Mouse (Mus musculus): ENCODE measurements at regions not wholly inside any gene's neighbourhood (a gene's known extent, or its start where the extent isn't known, plus 50 kb on each side); places are given as distances from the start of the nearest gene placed in this dataset.

GRCm38 (mm10) chr7:125234911-125235310 lies 209.6 kb upstream of the Kdm8 start:
- Histone ChIP-seq H3K27ac (no peak overlapping the region), H3K36me3 (no peaks in the 10 kb centered on the region), H3K9ac (no peak overlapping the region), H3K4me3 (replicated peaks) (no peak overlapping the region), H3K27me3 (no peaks in the 10 kb centered on the region), H3K4me1 (replicated peaks) (no peaks in the 10 kb centered on the region), H3K4me2 (no peak overlapping the region), H3K9me3 (replicated peaks) (no peaks in the 10 kb centered on the region)
- ATAC-seq (ENCODE audit: low read depth) (no peak), DNase-seq (no peak)
- 59% methylated on average over 7 of the region's 7 CpGs for WGBS (ENCODE audit: insufficient replicate concordance)

GRCm38 (mm10) chr7:125237026-125237425 lies 207.4 kb upstream of the Kdm8 start:
- H3K27ac ChIP-seq, result no peak overlapping the region
- WGBS (ENCODE audit: insufficient replicate concordance), result 51% methylated on average over 3 of the region's 3 CpGs
- H3K4me1 ChIP-seq (replicated peaks), result no peaks in the 10 kb centered on the region
- ATAC-seq (ENCODE audit: low read depth), result no peak
- H3K4me3 ChIP-seq (replicated peaks), result no peak overlapping the region
- no peaks in the 10 kb centered on the region for H3K27me3 ChIP-seq
- no peaks in the 10 kb centered on the region; the same call in 1 of the 2 replicates for H3K9me3 ChIP-seq (replicated peaks)
- H3K4me2 ChIP-seq, result no peak overlapping the region
- no peak overlapping the region for H3K9ac ChIP-seq
- no peak for DNase-seq
- H3K36me3 ChIP-seq, result no peaks in the 10 kb centered on the region

GRCm38 (mm10) chr7:125243021-125243420 lies 201.5 kb upstream of the Kdm8 start:
- H3K27ac ChIP-seq, result no peak overlapping the region
- no peak for ATAC-seq (ENCODE audit: low read depth)
- DNase-seq, result no peak
- no peaks in the 10 kb centered on the region for H3K27me3 ChIP-seq
- H3K9ac ChIP-seq, result no peak overlapping the region
- H3K36me3 ChIP-seq, result no peaks in the 10 kb centered on the region
- H3K4me2 ChIP-seq, result no peak overlapping the region
- H3K4me1 ChIP-seq (replicated peaks), result no peaks in the 10 kb centered on the region
- WGBS (ENCODE audit: insufficient replicate concordance), result 52% methylated on average over 3 of the region's 3 CpGs
- no peak overlapping the region for H3K4me3 ChIP-seq (replicated peaks)
- H3K9me3 ChIP-seq (replicated peaks), result no peaks in the 10 kb centered on the region; the same call in 1 of the 2 replicates

GRCm38 (mm10) chr7:125248386-125248785 lies 196.1 kb upstream of the Kdm8 start:
- no peaks in the 10 kb centered on the region for H3K4me1 ChIP-seq (replicated peaks)

GRCm38 (mm10) chr7:125250385-125250784 lies 194.1 kb upstream of the Kdm8 start:
- no peaks in the 10 kb centered on the region for H3K27me3 ChIP-seq
- WGBS (ENCODE audit: insufficient replicate concordance), result 45% methylated on average over 2 of the region's 2 CpGs
- ATAC-seq (ENCODE audit: low read depth) (no peak), DNase-seq (no peak)
- H3K36me3 ChIP-seq, result no peaks in the 10 kb centered on the region
- H3K27ac ChIP-seq, result no peak overlapping the region
- no peak overlapping the region for H3K4me2 ChIP-seq
- H3K4me1 ChIP-seq (replicated peaks), result no peaks in the 10 kb centered on the region
- H3K9ac ChIP-seq, result no peak overlapping the region
- no peaks in the 10 kb centered on the region for H3K9me3 ChIP-seq (replicated peaks)
- H3K4me3 ChIP-seq (replicated peaks), result no peak overlapping the region

More at GRCm38 (mm10) chr7:125248386-125248785, 196.1 kb upstream of the Kdm8 start:
- Histone ChIP-seq H3K9me3 (replicated peaks) (no peaks in the 10 kb centered on the region), H3K4me3 (replicated peaks) (no peak overlapping the region), H3K27me3 (no peaks in the 10 kb centered on the region), H3K36me3 (no peaks in the 10 kb centered on the region), H3K9ac (no peak overlapping the region), H3K4me2 (no peak overlapping the region), H3K27ac (no peak overlapping the region)
- 73% methylated on average over 3 of the region's 3 CpGs for WGBS (ENCODE audit: insufficient replicate concordance)
- ATAC-seq (ENCODE audit: low read depth), result no peak
- DNase-seq, result no peak

GRCm38 (mm10) chr7:125250970-125251585 lies 193.4 kb upstream of the Kdm8 start:
- H3K27me3 ChIP-seq, result no peaks in the 10 kb centered on the region
- 63% methylated on average over 6 of the region's 6 CpGs for WGBS (ENCODE audit: insufficient replicate concordance)
- no peak for ATAC-seq (ENCODE audit: low read depth)

GRCm38 (mm10) chr7:125254302-125254701 lies 190.2 kb upstream of the Kdm8 start:
- Histone ChIP-seq H3K36me3 (no peaks in the 10 kb centered on the region), H3K9me3 (replicated peaks) (no peaks in the 10 kb centered on the region), H3K27me3 (no peaks in the 10 kb centered on the region), H3K4me1 (replicated peaks) (no peaks in the 10 kb centered on the region), H3K27ac (no peak overlapping the region), H3K9ac (no peak overlapping the region), H3K4me3 (replicated peaks) (no peak overlapping the region), H3K4me2 (no peak overlapping the region)
- DNase-seq (no peak), ATAC-seq (ENCODE audit: low read depth) (no peak)
- 39% methylated on average over 4 of the region's 4 CpGs for WGBS (ENCODE audit: insufficient replicate concordance)

More at GRCm38 (mm10) chr7:125250970-125251585, 193.4 kb upstream of the Kdm8 start:
- Histone ChIP-seq H3K4me3 (replicated peaks) (no peak overlapping the region), H3K4me1 (replicated peaks) (no peaks in the 10 kb centered on the region), H3K27ac (no peak overlapping the region), H3K36me3 (no peaks in the 10 kb centered on the region), H3K9ac (no peak overlapping the region), H3K9me3 (replicated peaks) (no peaks in the 10 kb centered on the region), H3K4me2 (no peak overlapping the region)
- no peak for DNase-seq

- H3K27me3 ChIP-seq, result no peaks in the 10 kb centered on the region
- no peaks in the 10 kb centered on the region for H3K9me3 ChIP-seq (replicated peaks)
- ATAC-seq (ENCODE audit: low read depth) (no peak), DNase-seq (no peak)
- no peaks in the 10 kb centered on the region for H3K36me3 ChIP-seq
- H3K4me2 ChIP-seq, result no peak overlapping the region
- H3K4me3 ChIP-seq (replicated peaks), result no peak overlapping the region
- H3K4me1 ChIP-seq (replicated peaks), result no peaks in the 10 kb centered on the region
- no peak overlapping the region for H3K27ac ChIP-seq
- H3K9ac ChIP-seq, result no peak overlapping the region
Observed at GRCm38 (mm10) chr7:125259016-125259415, 185.5 kb upstream of the Kdm8 start.

GRCm38 (mm10) chr7:125262133-125262532 lies 182.3 kb upstream of the Kdm8 start:
- no peak overlapping the region for H3K4me3 ChIP-seq (replicated peaks)
- WGBS (ENCODE audit: insufficient replicate concordance), result 51% methylated on average over 2 of the region's 2 CpGs
- no peak for ATAC-seq (ENCODE audit: low read depth)
- H3K4me1 ChIP-seq (replicated peaks), result no peaks in the 10 kb centered on the region
- no peak overlapping the region for H3K27ac ChIP-seq
- no peaks in the 10 kb centered on the region for H3K9me3 ChIP-seq (replicated peaks)
- H3K4me2 ChIP-seq, result no peak overlapping the region
- H3K9ac ChIP-seq, result no peak overlapping the region
- H3K36me3 ChIP-seq, result no peaks in the 10 kb centered on the region
- H3K27me3 ChIP-seq, result no peaks in the 10 kb centered on the region
- DNase-seq, result no peak

GRCm38 (mm10) chr7:125262672-125263365 lies 181.7 kb upstream of the Kdm8 start:
- Histone ChIP-seq H3K4me1 (replicated peaks) (no peaks in the 10 kb centered on the region), H3K36me3 (no peaks in the 10 kb centered on the region), H3K4me2 (no peak overlapping the region), H3K27ac (no peak overlapping the region), H3K9ac (no peak overlapping the region), H3K27me3 (no peaks in the 10 kb centered on the region), H3K9me3 (replicated peaks) (no peaks in the 10 kb centered on the region), H3K4me3 (replicated peaks) (no peak overlapping the region)
- WGBS (ENCODE audit: insufficient replicate concordance), result 63% methylated on average over 12 of the region's 12 CpGs
- no peak for ATAC-seq (ENCODE audit: low read depth)
- DNase-seq, result no peak

GRCm38 (mm10) chr7:125263756-125264155 lies 180.7 kb upstream of the Kdm8 start:
- no peak overlapping the region for H3K4me3 ChIP-seq (replicated peaks)
- H3K9me3 ChIP-seq (replicated peaks), result no peaks in the 10 kb centered on the region
- WGBS (ENCODE audit: insufficient replicate concordance), result 38% methylated on average over 2 of the region's 2 CpGs
- no peak overlapping the region for H3K9ac ChIP-seq
- H3K36me3 ChIP-seq, result no peaks in the 10 kb centered on the region
- ATAC-seq (ENCODE audit: low read depth), result no peak
- H3K27ac ChIP-seq, result no peak overlapping the region
- DNase-seq, result no peak
- H3K4me2 ChIP-seq, result no peak overlapping the region
- no peaks in the 10 kb centered on the region for H3K4me1 ChIP-seq (replicated peaks)
- no peaks in the 10 kb centered on the region for H3K27me3 ChIP-seq

GRCm38 (mm10) chr7:125270711-125271110 lies 173.8 kb upstream of the Kdm8 start:
- H3K36me3 ChIP-seq, result no peaks in the 10 kb centered on the region
- 34% methylated on average over 3 of the region's 3 CpGs for WGBS (ENCODE audit: insufficient replicate concordance)
- H3K9ac ChIP-seq, result no peak overlapping the region
- no peak overlapping the region for H3K4me2 ChIP-seq
- H3K4me3 ChIP-seq (replicated peaks), result no peak overlapping the region
- ATAC-seq (ENCODE audit: low read depth) (no peak), DNase-seq (no peak)
- H3K9me3 ChIP-seq (replicated peaks), result no peaks in the 10 kb centered on the region
- no peak overlapping the region for H3K27ac ChIP-seq
- no peaks in the 10 kb centered on the region for H3K4me1 ChIP-seq (replicated peaks)
- H3K27me3 ChIP-seq, result no peaks in the 10 kb centered on the region

Measured in liver, embryonic 13.5 days (tissue).